Mouse (Mus musculus) embryonic facial prominence, embryonic 14.5 days (tissue): ENCODE results near the gene Ern1. TPM values are rescaled to one million over a fixed set of nuclear protein-coding genes. Genes with fewer than 3 reads are reported as not detected.

Experiments
- ATAC-seq: fragments of 200-750 bp; cut with Nextera tagmentation; 2 replicates; pipeline ENCODE4 v1.8.0; 2017; ENCODE audit warnings: low read depth, moderate number of reproducible peaks, moderate TSS enrichment
- DNase-seq: peaks from one replicate; pipeline ENCODE4 v3.0.0-alpha.2; 2015; ENCODE audit warnings: low spot score
- H3K27ac ChIP-seq: fragments of 300-500 bp; sonication (generic); replicated peaks from 2 replicates; pipeline ENCODE4 v1.5.1; 2014; ENCODE audit warnings: low read depth, mild to moderate bottlenecking, low read length, moderate library complexity
- H3K27me3 ChIP-seq: fragments of 300-500 bp; sonication (generic); replicated peaks from 2 replicates; pipeline ENCODE4 v1.6.1; 2014; ENCODE audit warnings: low read length; ENCODE audit not compliant: control insufficient read depth, insufficient read depth
- H3K36me3 ChIP-seq: fragments of 300-500 bp; sonication (generic); 2 replicates; pipeline ENCODE4 v1.6.1; 2014; ENCODE audit warnings: low read length, mixed read lengths; ENCODE audit not compliant: control insufficient read depth, insufficient read depth
- H3K4me1 ChIP-seq: fragments of 300-500 bp; sonication (generic); 2 replicates; pipeline ENCODE4 v1.6.1; 2014; ENCODE audit warnings: antibody characterized with exemption, low read length; ENCODE audit not compliant: control insufficient read depth, insufficient read depth
- H3K4me2 ChIP-seq: fragments of 300-500 bp; sonication (generic); 2 replicates; pipeline ENCODE4 v1.6.1; 2014; ENCODE audit warnings: low read depth, mild to moderate bottlenecking, low read length, moderate library complexity, mixed read lengths
- H3K4me3 ChIP-seq: fragments of 300-500 bp; sonication (generic); 2 replicates; pipeline ENCODE4 v1.5.1; 2014; ENCODE audit warnings: low read depth, mild to moderate bottlenecking, low read length
- H3K9ac ChIP-seq: fragments of 300-500 bp; sonication (generic); 2 replicates; pipeline ENCODE4 v1.6.1; 2014; ENCODE audit warnings: low read depth, mild to moderate bottlenecking, low read length, moderate library complexity, mixed read lengths
- H3K9me3 ChIP-seq: fragments of 300-500 bp; sonication (generic); 2 replicates; pipeline ENCODE4 v1.6.1; 2016; ENCODE audit warnings: low read length; ENCODE audit not compliant: control insufficient read depth
- WGBS: fragments of 180-500 bp; shearing (Covaris S2); extraction: QIAGEN DNeasy Blood & Tissue Kit; methylation state at CpG from one replicate; pipeline ENCODE4 v1.1.7; 2014; 5-methylcytosine and 5-hydroxymethylcytosine counted together
- polyA plus RNA-seq: library from polyadenylated mRNA; unstranded; fragments of >200 nt; fragmentation: Nextera tagmentation; extraction: Ambion mirVana; gene quantifications from 2 replicates; pipeline ENCODE4 v1.2.1, GENCODE M21; 2014

Gene Ern1
- polyA plus RNA-seq, 1 experiment from 2014 or later: 7.0 TPM

GRCm38 (mm10) chr11:106428106-106428505, 59.5 kb downstream of the Ern1 start:
- peaks cover 12% of the 10 kb centered on the region; the same call in 1 of the 2 replicates for H3K36me3 ChIP-seq
- DNase-seq (peak; percentile 35), ATAC-seq (no peak)
- no peaks in the 10 kb centered on the region for H3K9me3 ChIP-seq
- no peaks in the 10 kb centered on the region for H3K4me1 ChIP-seq
- no peak overlapping the region for H3K9ac ChIP-seq
- no peak overlapping the region for H3K27ac ChIP-seq
- H3K4me3 ChIP-seq: no peak overlapping the region
- H3K4me2 ChIP-seq: no peak overlapping the region
- 82% methylated on average over 4 of the region's 4 CpGs for WGBS
- H3K27me3 ChIP-seq: no peaks in the 10 kb centered on the region

GRCm38 (mm10) chr11:106426447-106426846, 61.2 kb downstream of the Ern1 start:
- 91% methylated on average over 4 of the region's 4 CpGs for WGBS
- ATAC-seq (no peak), DNase-seq (no peak)

GRCm38 (mm10) chr11:106425201-106425600, 62.5 kb downstream of the Ern1 start:
- no peak overlapping the region for H3K4me3 ChIP-seq
- no peak overlapping the region for H3K9ac ChIP-seq
- no peak for DNase-seq
- 85% methylated on average over 5 of the region's 5 CpGs for whole genome bisulfite sequencing
- no peaks in the 10 kb centered on the region for H3K4me1 ChIP-seq
- no peaks in the 10 kb centered on the region for H3K9me3 ChIP-seq
- no peaks in the 10 kb centered on the region for H3K27me3 ChIP-seq
- ATAC-seq: no peak
- peaks cover 22% of the 10 kb centered on the region; the same call in 1 of the 2 replicates for H3K36me3 ChIP-seq
- no peak overlapping the region for H3K27ac ChIP-seq
- H3K4me2 ChIP-seq: no peak overlapping the region

More at GRCm38 (mm10) chr11:106426447-106426846, 61.2 kb downstream of the Ern1 start:
- H3K9ac ChIP-seq: no peak overlapping the region
- no peak overlapping the region for H3K4me3 ChIP-seq
- H3K27ac ChIP-seq: no peak overlapping the region
- H3K4me2 ChIP-seq: no peak overlapping the region
- H3K4me1 ChIP-seq: no peaks in the 10 kb centered on the region
- H3K36me3 ChIP-seq: peaks cover 22% of the 10 kb centered on the region; the same call in 1 of the 2 replicates
- no peaks in the 10 kb centered on the region for H3K27me3 ChIP-seq
- H3K9me3 ChIP-seq: no peaks in the 10 kb centered on the region

- Histone ChIP-seq H3K9ac (no peak overlapping the region), H3K36me3 (peaks cover 17% of the 10 kb centered on the region; the same call in 1 of the 2 replicates), H3K4me3 (no peak overlapping the region), H3K4me1 (no peaks in the 10 kb centered on the region), H3K4me2 (no peak overlapping the region), H3K27ac (no peak overlapping the region), H3K9me3 (no peaks in the 10 kb centered on the region), H3K27me3 (no peaks in the 10 kb centered on the region)
- ATAC-seq (no peak), DNase-seq (no peak)
- 73% methylated on average over 9 of the region's 9 CpGs for WGBS
Observed at GRCm38 (mm10) chr11:106419262-106420102, 68.2 kb downstream of the Ern1 start.

DNA sequence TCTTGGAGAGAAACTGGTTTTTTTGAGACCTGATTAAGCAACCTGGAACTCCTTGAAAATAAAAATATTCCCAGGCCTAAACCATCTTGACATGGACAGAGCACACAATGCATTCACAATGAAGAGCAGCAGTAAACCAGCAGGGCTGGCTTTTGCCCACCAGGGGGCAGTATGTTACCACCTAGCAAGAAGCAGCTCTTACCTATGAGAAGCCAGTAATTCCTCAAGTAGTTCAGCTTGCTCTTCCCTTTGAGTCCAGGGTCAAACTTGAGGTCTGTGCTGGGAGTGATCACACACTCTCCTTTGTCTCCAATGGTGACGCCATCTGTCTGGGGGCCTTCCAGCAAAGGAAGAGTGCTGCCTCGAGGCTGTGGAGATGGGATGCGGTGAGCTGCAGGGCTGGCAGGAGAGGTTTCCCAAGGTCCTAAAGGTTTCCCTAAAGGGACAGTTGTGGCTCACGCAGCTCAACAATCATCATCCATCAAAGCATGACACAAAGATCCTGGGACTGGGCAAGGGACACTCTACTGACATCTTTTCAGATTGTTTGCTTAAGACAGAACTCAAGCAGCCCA, 68.9 kb downstream of the Ern1 start:
- 28% methylated on average over 4 of the region's 4 CpGs for WGBS

DNA sequence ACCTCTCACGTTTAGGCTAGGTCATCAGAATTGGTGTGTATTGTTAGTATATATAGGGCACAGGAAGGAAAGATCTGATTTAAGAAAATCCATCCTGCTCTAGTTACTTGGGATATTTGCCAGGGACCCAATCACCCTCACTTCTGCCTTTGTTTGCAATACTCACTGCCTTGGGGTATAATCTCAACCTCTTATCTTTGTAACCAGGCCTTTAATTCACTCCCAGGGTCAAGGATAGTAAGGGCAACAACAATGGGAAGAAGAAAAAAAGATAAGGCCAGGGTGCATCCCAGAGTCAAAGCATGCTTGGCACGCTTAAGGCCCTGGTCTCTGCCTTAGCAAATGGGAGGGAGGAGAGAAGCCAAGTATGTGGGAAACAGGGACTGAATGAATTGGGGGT, 69.8 kb downstream of the Ern1 start:
- H3K4me3 ChIP-seq: no peak overlapping the region
- ATAC-seq: no peak
- no peak overlapping the region for H3K4me2 ChIP-seq
- H3K9ac ChIP-seq: no peak overlapping the region
- no peak for DNase-seq
- H3K27ac ChIP-seq: no peak overlapping the region
- no peaks in the 10 kb centered on the region for H3K4me1 ChIP-seq
- 92% methylated on average over 2 of the region's 2 CpGs for WGBS
- no peaks in the 10 kb centered on the region for H3K9me3 ChIP-seq
- H3K27me3 ChIP-seq: no peaks in the 10 kb centered on the region
- H3K36me3 ChIP-seq: peaks cover 22% of the 10 kb centered on the region

More for the DNA sequence above, 68.9 kb downstream of the Ern1 start:
- H3K4me3 ChIP-seq: no peak overlapping the region
- no peak overlapping the region for H3K27ac ChIP-seq
- H3K27me3 ChIP-seq: no peaks in the 10 kb centered on the region
- H3K9ac ChIP-seq: no peak overlapping the region
- ATAC-seq: peak; percentile 75
- peak; percentile 91 for DNase-seq
- no peaks in the 10 kb centered on the region for H3K9me3 ChIP-seq
- peaks cover 21% of the 10 kb centered on the region for H3K36me3 ChIP-seq
- no peak overlapping the region for H3K4me2 ChIP-seq
- no peaks in the 10 kb centered on the region for H3K4me1 ChIP-seq

- H3K4me1 ChIP-seq: no peaks in the 10 kb centered on the region
- H3K4me2 ChIP-seq: no peak overlapping the region
- no peak overlapping the region for H3K27ac ChIP-seq
- DNase-seq (peak; percentile 10), ATAC-seq (no peak)
- H3K27me3 ChIP-seq: no peaks in the 10 kb centered on the region
- H3K4me3 ChIP-seq: no peak overlapping the region
- no peaks in the 10 kb centered on the region for H3K9me3 ChIP-seq
- WGBS: 78% methylated on average over 3 of the region's 3 CpGs
- H3K9ac ChIP-seq: no peak overlapping the region
- peaks cover 24% of the 10 kb centered on the region for H3K36me3 ChIP-seq
Observed at GRCm38 (mm10) chr11:106416331-106416730, 71.3 kb downstream of the Ern1 start.

DNA sequence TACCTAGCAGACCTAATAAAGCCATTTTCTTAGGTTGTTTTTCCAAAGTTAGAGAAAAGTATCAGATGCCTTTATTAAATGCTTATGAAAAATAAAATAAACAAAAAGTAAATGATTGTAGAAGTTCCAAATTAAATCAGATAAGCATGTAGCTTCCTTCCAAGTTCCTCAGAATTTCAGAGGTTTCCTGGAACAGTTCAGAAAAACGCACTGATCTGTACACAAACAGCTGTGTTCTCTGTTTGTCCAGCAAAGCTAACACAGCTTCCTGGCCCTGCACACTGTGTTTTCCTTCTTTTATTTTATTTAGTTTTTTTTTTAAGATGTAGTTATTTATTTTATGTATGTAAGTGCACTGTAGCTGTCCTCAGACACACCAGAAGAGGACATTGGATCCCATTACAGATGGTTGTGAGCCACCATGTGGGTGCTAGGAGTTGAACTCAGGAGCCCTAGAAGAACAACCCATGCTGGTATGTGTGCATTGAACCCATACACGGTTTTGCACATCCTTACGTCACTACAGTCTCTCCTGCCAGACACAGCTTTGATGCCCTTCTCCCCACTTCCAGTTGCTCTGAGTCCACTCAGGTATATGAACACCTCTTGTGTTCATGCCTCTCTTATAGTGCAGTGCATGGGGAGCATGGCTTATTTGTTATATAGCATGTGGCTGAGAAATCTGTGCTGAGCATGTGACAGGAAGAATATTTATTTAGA, 74.9 kb downstream of the Ern1 start:
- no peak overlapping the region for H3K27ac ChIP-seq
- H3K27me3 ChIP-seq: no peaks in the 10 kb centered on the region
- H3K9ac ChIP-seq: no peak overlapping the region
- DNase-seq (no peak), ATAC-seq (no peak)
- no peaks in the 10 kb centered on the region for H3K4me1 ChIP-seq
- H3K9me3 ChIP-seq: no peaks in the 10 kb centered on the region
- no peak overlapping the region for H3K4me3 ChIP-seq
- H3K4me2 ChIP-seq: no peak overlapping the region
- 89% methylated on average over 3 of the region's 3 CpGs for WGBS
- peaks cover 33% of the 10 kb centered on the region for H3K36me3 ChIP-seq
